Mouse (Mus musculus) heart, embryonic 10.5 days (tissue): Measurements from ENCODE around the gene A730015C16Rik. TPM values are rescaled to one million over a fixed set of nuclear protein-coding genes. Genes with fewer than 3 reads are reported as not detected.

Experiments used
- DNase-seq: peaks from one replicate; pipeline ENCODE4 v3.0.0-alpha.2; 2017; ENCODE audit warnings: low spot score
- H3K27ac ChIP-seq: fragments of 300-500 bp; sonication (generic); 2 replicates; pipeline ENCODE4 v1.5.1; 2016; ENCODE audit warnings: mild to moderate bottlenecking
- H3K27me3 ChIP-seq: fragments of 300-500 bp; sonication (generic); 2 replicates; pipeline ENCODE4 v1.6.1; 2016; ENCODE audit warnings: mild to moderate bottlenecking; ENCODE audit not compliant: poor library complexity, insufficient read depth, severe bottlenecking
- H3K36me3 ChIP-seq: fragments of 300-500 bp; sonication (generic); 2 replicates; pipeline ENCODE4 v1.6.1; 2016; ENCODE audit warnings: mild to moderate bottlenecking, moderate library complexity
- H3K4me1 ChIP-seq: fragments of 300-500 bp; sonication (generic); 2 replicates; pipeline ENCODE4 v1.6.1; 2016; ENCODE audit warnings: mild to moderate bottlenecking
- H3K4me3 ChIP-seq: fragments of 300-500 bp; sonication (generic); 2 replicates; pipeline ENCODE4 v1.5.1; 2016; ENCODE audit warnings: mild to moderate bottlenecking, moderate library complexity
- H3K9me3 ChIP-seq: fragments of 300-500 bp; sonication (generic); 2 replicates; pipeline ENCODE4 v1.6.1; 2016; ENCODE audit warnings: mild to moderate bottlenecking, moderate library complexity
- WGBS: fragments of 180-500 bp; shearing (Covaris S2); methylation state at CpG from one replicate; pipeline ENCODE4 v1.1.7; 2016; 5-methylcytosine and 5-hydroxymethylcytosine counted together
- polyA plus RNA-seq: library from polyadenylated mRNA; unstranded; fragments of >200 nt; fragmentation: Nextera tagmentation; extraction: Ambion mirVana; gene quantifications from 2 replicates; pipeline ENCODE4 v1.2.1, GENCODE M21; 2016

The A730015C16Rik gene
- polyA plus RNA-seq = 1.2 and 1.4 TPM in 2 replicates

GRCm38 (mm10) chr4:108848505-108848848 lies at the start of gene A730015C16Rik:
TSS of gene A730015C16Rik (minus strand) at chr4:108848619.
- 8% methylated on average over 20 of the region's 20 CpGs for WGBS
- H3K36me3 ChIP-seq = peaks cover 12% of the 10 kb centered on the region; the same call in 1 of the 2 replicates

GRCm38 (mm10) chr4:108890876-108891275 lies 42.5 kb upstream of the A730015C16Rik start:
- Histone ChIP-seq H3K27ac (no peak overlapping the region), H3K4me3 (no peak overlapping the region), H3K36me3 (no peaks in the 10 kb centered on the region), H3K4me1 (no peaks in the 10 kb centered on the region), H3K27me3 (no peaks in the 10 kb centered on the region), H3K9me3 (no peaks in the 10 kb centered on the region)
- no peak for DNase-seq
- 76% methylated on average over 6 of the region's 6 CpGs for WGBS

More at GRCm38 (mm10) chr4:108848505-108848848, at the start of gene A730015C16Rik:
- Histone ChIP-seq H3K27ac (peak within 1 kb of the TSS; percentile 87), H3K4me1 (peaks cover 18% of the 10 kb centered on the region), H3K9me3 (no peaks in the 10 kb centered on the region), H3K27me3 (no peaks in the 10 kb centered on the region), H3K4me3 (peak within 1 kb of the TSS; percentile 84)
- DNase-seq = peak; percentile 78

GRCm38 (mm10) chr4:108887456-108887855 lies 39.0 kb upstream of the A730015C16Rik start:
- no peak overlapping the region for H3K27ac ChIP-seq
- peaks cover 3% of the 10 kb centered on the region; the same call in 1 of the 2 replicates for H3K4me1 ChIP-seq
- no peak overlapping the region for H3K4me3 ChIP-seq
- H3K27me3 ChIP-seq = no peaks in the 10 kb centered on the region
- H3K36me3 ChIP-seq = no peaks in the 10 kb centered on the region
- no peak for DNase-seq
- 78% methylated on average over 4 of the region's 4 CpGs for WGBS
- no peaks in the 10 kb centered on the region for H3K9me3 ChIP-seq

GRCm38 (mm10) chr4:108883815-108884214 lies 35.4 kb upstream of the A730015C16Rik start:
- H3K4me3 ChIP-seq = no peak overlapping the region
- no peaks in the 10 kb centered on the region for H3K9me3 ChIP-seq
- 35% methylated on average over 13 of the region's 13 CpGs for WGBS
- peaks cover 11% of the 10 kb centered on the region; the same call in 1 of the 2 replicates for H3K27me3 ChIP-seq
- no peaks in the 10 kb centered on the region for H3K36me3 ChIP-seq
- no peak overlapping the region for H3K27ac ChIP-seq
- no peak for DNase-seq
- peaks cover 13% of the 10 kb centered on the region for H3K4me1 ChIP-seq

GRCm38 (mm10) chr4:108878963-108879822 lies 30.8 kb upstream of the A730015C16Rik start, which contains the start of gene Rab3b:
TSS of gene Rab3b (plus strand) at chr4:108879063.
- H3K27ac ChIP-seq = peak within 1 kb of the TSS; percentile 72

DNA sequence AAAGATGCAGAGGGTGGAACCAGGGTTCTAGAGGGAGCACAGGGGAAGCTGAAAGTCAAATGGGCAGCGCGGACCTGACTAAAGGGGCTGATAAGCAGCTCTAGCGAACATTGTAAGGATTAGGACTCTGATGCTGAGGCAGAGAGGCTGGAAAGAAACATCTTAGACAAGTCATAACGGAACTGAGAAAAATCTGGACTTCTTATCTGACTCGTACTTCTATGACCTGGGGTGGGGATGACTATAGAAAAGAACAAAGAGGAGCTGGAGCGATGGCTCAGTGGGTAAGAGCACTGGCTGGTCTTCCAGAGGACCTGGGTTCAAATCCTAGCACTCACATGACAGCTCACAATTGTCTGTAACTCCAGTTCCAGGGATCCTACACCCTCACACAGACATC lies 29.5 kb upstream of the A730015C16Rik start:
- H3K27ac ChIP-seq = no peak overlapping the region
- WGBS = 76% methylated on average over 6 of the region's 6 CpGs

More at GRCm38 (mm10) chr4:108878963-108879822, 30.8 kb upstream of the A730015C16Rik start, which contains the start of gene Rab3b:
- H3K4me3 ChIP-seq = peak within 1 kb of the TSS; percentile 63
- no peaks in the 10 kb centered on the region for H3K36me3 ChIP-seq
- DNase-seq = peak; percentile 93
- under 1% methylated on average over 46 of the region's 46 CpGs for WGBS
- no peaks in the 10 kb centered on the region for H3K9me3 ChIP-seq
- peaks cover 11% of the 10 kb centered on the region; the same call in 1 of the 2 replicates for H3K27me3 ChIP-seq
- peaks cover 16% of the 10 kb centered on the region for H3K4me1 ChIP-seq

DNA sequence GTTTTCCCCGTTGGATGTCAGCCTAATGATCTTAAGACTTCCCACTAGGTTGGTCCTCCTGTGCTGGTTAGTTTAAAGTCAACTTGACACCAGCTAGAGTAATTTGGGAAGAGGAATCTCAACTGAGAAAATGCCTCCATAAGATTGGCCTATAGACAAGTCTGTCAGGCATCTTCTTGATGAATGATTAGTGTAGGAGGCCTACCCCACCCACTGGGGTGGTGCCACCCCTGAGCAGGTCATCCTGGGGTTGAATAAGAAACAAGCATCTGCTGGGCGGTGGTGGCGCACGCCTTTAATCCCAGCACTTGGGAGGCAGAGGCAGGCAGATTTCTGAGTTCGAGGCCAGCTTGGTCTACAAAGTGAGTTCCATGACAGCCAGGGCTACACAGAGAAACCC lies 25.3 kb upstream of the A730015C16Rik start:
- Histone ChIP-seq H3K27me3 (no peaks in the 10 kb centered on the region), H3K27ac (no peak overlapping the region), H3K36me3 (no peaks in the 10 kb centered on the region), H3K9me3 (no peaks in the 10 kb centered on the region), H3K4me1 (0 out of 2 replicates have a peak, but pooled peaks cover 3% of the 10 kb centered on the region), H3K4me3 (no peak overlapping the region)
- DNase-seq = no peak
- WGBS = 84% methylated on average over 5 of the region's 5 CpGs

More for the DNA sequence above, 29.5 kb upstream of the A730015C16Rik start:
- Histone ChIP-seq H3K4me3 (no peak overlapping the region), H3K9me3 (no peaks in the 10 kb centered on the region), H3K36me3 (no peaks in the 10 kb centered on the region), H3K4me1 (peaks cover 13% of the 10 kb centered on the region), H3K27me3 (peaks cover 11% of the 10 kb centered on the region; the same call in 1 of the 2 replicates)
- no peak for DNase-seq

GRCm38 (mm10) chr4:108869730-108870374 lies 21.4 kb upstream of the A730015C16Rik start:
- DNase-seq = peak; percentile 83
- Histone ChIP-seq H3K4me1 (no peaks in the 10 kb centered on the region), H3K36me3 (no peaks in the 10 kb centered on the region), H3K27me3 (no peaks in the 10 kb centered on the region), H3K9me3 (no peaks in the 10 kb centered on the region), H3K4me3 (no peak overlapping the region), H3K27ac (no peak overlapping the region)
- 33% methylated on average over 10 of the region's 10 CpGs for WGBS

DNA sequence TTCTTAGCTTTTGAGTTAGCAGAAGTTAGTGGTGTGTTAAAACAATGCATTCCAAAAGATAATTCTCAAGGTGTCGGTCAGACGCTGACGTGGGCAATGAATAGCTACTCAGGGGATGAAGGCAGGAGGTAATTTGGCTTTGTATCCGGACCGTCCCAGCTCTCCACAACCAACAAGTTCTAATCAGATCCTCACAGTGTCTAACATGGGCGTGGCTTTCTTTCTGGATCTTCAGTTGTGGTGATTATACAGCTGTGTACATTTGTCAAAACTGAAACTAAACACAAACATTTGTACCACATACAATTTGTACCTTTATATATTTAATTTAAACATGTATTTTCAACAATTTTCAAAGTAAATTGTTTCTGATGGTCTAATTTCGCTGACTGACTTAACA lies 18.4 kb upstream of the A730015C16Rik start:
- no peak overlapping the region for H3K27ac ChIP-seq
- WGBS = 70% methylated on average over 7 of the region's 7 CpGs
- H3K9me3 ChIP-seq = no peaks in the 10 kb centered on the region
- H3K4me1 ChIP-seq = no peaks in the 10 kb centered on the region
- H3K36me3 ChIP-seq = peaks cover 20% of the 10 kb centered on the region
- no peak overlapping the region for H3K4me3 ChIP-seq
- DNase-seq = no peak
- H3K27me3 ChIP-seq = no peaks in the 10 kb centered on the region

GRCm38 (mm10) chr4:108847715-108848504 lies 509 bp downstream of the A730015C16Rik start, which contains the start of gene Kti12:
TSS of gene Kti12 (plus strand) at chr4:108847785.
- Histone ChIP-seq H3K36me3 (peaks cover 8% of the 10 kb centered on the region; the same call in 1 of the 2 replicates), H3K9me3 (no peaks in the 10 kb centered on the region), H3K27ac (peak within 1 kb of the TSS; percentile 87), H3K27me3 (no peaks in the 10 kb centered on the region), H3K4me1 (peaks cover 18% of the 10 kb centered on the region), H3K4me3 (peak within 1 kb of the TSS; percentile 84)
- WGBS = under 1% methylated on average over 77 of the region's 77 CpGs
- peak; percentile 93 for DNase-seq

- no peaks in the 10 kb centered on the region for H3K9me3 ChIP-seq
- 91% methylated on average over 5 of the region's 5 CpGs for WGBS
- no peaks in the 10 kb centered on the region for H3K27me3 ChIP-seq
- peaks cover 8% of the 10 kb centered on the region; the same call in 1 of the 2 replicates for H3K36me3 ChIP-seq
- no peak overlapping the region for H3K27ac ChIP-seq
- DNase-seq = no peak
- H3K4me1 ChIP-seq = peaks cover 18% of the 10 kb centered on the region
- H3K4me3 ChIP-seq = no peak overlapping the region
These were observed 2.4 kb downstream of the A730015C16Rik start for GRCm38 (mm10) chr4:108845824-108846569.

GRCm38 (mm10) chr4:108843336-108843735 lies 5.1 kb downstream of the A730015C16Rik start:
- no peaks in the 10 kb centered on the region for H3K9me3 ChIP-seq
- no peak overlapping the region for H3K27ac ChIP-seq
- H3K27me3 ChIP-seq = no peaks in the 10 kb centered on the region
- peaks cover 4% of the 10 kb centered on the region; the same call in 1 of the 2 replicates for H3K4me1 ChIP-seq
- DNase-seq = no peak
- H3K4me3 ChIP-seq = no peak overlapping the region
- H3K36me3 ChIP-seq = peaks cover 12% of the 10 kb centered on the region
